Mouse (Mus musculus) heart, embryonic 14.5 days (tissue): Measurements from ENCODE around the gene Tpra1. TPM values are rescaled to one million over a fixed set of nuclear protein-coding genes. Genes with fewer than 3 reads are reported as not detected.

Experiments
- ATAC-seq: fragments of 200-750 bp; cut with Nextera tagmentation; 2 replicates; pipeline ENCODE4 v1.8.0; 2017; ENCODE audit warnings: low read depth, moderate TSS enrichment; ENCODE audit not compliant: insufficient number of reproducible peaks, insufficient read depth, low FRiP score
- H3K27ac ChIP-seq, 2 experiments: fragments of 200-500 bp in 1 of 2; fragments of 300-500 bp in 1 of 2; sonication (generic) in 1 of 2; replicated peaks in 1 of 2; 2 replicates each; pipeline ENCODE4 v1.5.1; 2012 to 2014; ENCODE audit warnings: low read depth in 2 of 2, low read length in 2 of 2, control low read depth in 1 of 2, mild to moderate bottlenecking in 1 of 2, mixed read lengths in 1 of 2; ENCODE audit not compliant: control insufficient read depth in 1 of 2, insufficient read depth in 1 of 2
- H3K27me3 ChIP-seq: fragments of 300-500 bp; sonication (generic); 2 replicates; pipeline ENCODE4 v1.6.1; 2014; ENCODE audit warnings: mild to moderate bottlenecking, low read length, control low read depth; ENCODE audit not compliant: control insufficient read depth, insufficient read depth
- H3K36me3 ChIP-seq: fragments of 300-500 bp; sonication (generic); 2 replicates; pipeline ENCODE4 v1.6.1; 2014; ENCODE audit warnings: mild to moderate bottlenecking, control low read depth, low read length, mixed read lengths; ENCODE audit not compliant: control insufficient read depth, insufficient read depth
- H3K4me1 ChIP-seq, 2 experiments: fragments of 200-500 bp in 1 of 2; fragments of 300-500 bp in 1 of 2; sonication (generic) in 1 of 2; 2 replicates each; pipeline ENCODE4 v1.6.1; 2012 to 2014; ENCODE audit warnings: low read length in 2 of 2, control low read depth in 1 of 2, mixed read lengths in 1 of 2; ENCODE audit not compliant: control insufficient read depth in 2 of 2, insufficient read depth in 2 of 2
- H3K4me2 ChIP-seq: fragments of 300-500 bp; sonication (generic); 2 replicates; pipeline ENCODE4 v1.6.1; 2014; ENCODE audit warnings: mild to moderate bottlenecking, low read length
- H3K4me3 ChIP-seq, 2 experiments: fragments of 200-500 bp in 1 of 2; fragments of 300-500 bp in 1 of 2; sonication (generic) in 1 of 2; 2 replicates each; pipeline ENCODE4 v1.5.1; 2012 to 2014; ENCODE audit warnings: low read length in 2 of 2, mild to moderate bottlenecking in 2 of 2, control low read depth in 1 of 2, low read depth in 1 of 2, moderate library complexity in 1 of 2; ENCODE audit not compliant: control insufficient read depth in 1 of 2, insufficient read depth in 1 of 2
- H3K9ac ChIP-seq: fragments of 300-500 bp; sonication (generic); 2 replicates; pipeline ENCODE4 v1.6.1; 2014; ENCODE audit warnings: mild to moderate bottlenecking, low read length
- H3K9me3 ChIP-seq: fragments of 300-500 bp; sonication (generic); 2 replicates; pipeline ENCODE4 v1.6.1; 2016; ENCODE audit warnings: low read length, control low read depth; ENCODE audit not compliant: control insufficient read depth
- WGBS: fragments of 180-500 bp; shearing (Covaris S2); extraction: QIAGEN DNeasy Blood & Tissue Kit; methylation state at CpG from one replicate; pipeline ENCODE4 v1.1.7; 2014; 5-methylcytosine and 5-hydroxymethylcytosine counted together
- polyA plus RNA-seq: library from polyadenylated mRNA; unstranded; fragments of >200 nt; fragmentation: Nextera tagmentation; extraction: Ambion mirVana; gene quantifications from 2 replicates; pipeline ENCODE4 v1.2.1, GENCODE M21; 2014

Tpra1 gene
- polyA plus RNA-seq, 1 experiment from 2014 or later, result 39.5 TPM

DNA sequence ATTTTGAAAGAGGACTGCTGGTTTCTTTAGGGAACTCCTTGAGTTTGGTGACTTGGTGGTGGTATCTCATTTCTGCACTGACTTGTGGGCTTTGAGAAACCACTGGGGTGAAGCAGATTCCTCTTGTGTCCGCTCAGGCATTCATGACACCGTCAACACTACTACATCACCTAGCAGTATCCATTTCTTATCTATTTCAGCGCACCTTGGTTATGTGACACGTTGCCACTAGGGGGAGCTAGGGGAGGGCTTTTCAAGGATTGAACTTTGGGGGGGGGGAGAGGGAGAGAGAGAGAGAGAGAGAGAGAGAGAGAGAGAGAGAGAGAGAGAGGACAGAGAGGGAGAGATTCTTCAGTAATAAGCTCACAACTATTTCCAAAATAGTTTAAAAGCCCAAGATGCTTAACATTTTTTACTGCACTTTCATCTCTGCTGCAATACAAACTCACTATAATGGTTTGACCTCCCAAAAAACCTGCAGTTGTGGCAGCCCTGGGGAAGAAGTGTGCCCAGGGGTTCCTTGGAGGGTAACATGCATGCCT lies 33.8 kb downstream of the Tpra1 start:
- Histone ChIP-seq H3K36me3 (no peaks in the 10 kb centered on the region), H3K9me3 (no peaks in the 10 kb centered on the region), H3K4me2 (no peak overlapping the region), H3K27me3 (no peaks in the 10 kb centered on the region), H3K9ac (no peak overlapping the region), H3K4me1 (peaks cover 41 to 51% of the 10 kb centered on the region in 2 experiments), H3K4me3 (no peak overlapping the region), H3K27ac (no peak overlapping the region)
- 10% methylated on average over 4 of the region's 4 CpGs for WGBS
- no peak for ATAC-seq

DNA sequence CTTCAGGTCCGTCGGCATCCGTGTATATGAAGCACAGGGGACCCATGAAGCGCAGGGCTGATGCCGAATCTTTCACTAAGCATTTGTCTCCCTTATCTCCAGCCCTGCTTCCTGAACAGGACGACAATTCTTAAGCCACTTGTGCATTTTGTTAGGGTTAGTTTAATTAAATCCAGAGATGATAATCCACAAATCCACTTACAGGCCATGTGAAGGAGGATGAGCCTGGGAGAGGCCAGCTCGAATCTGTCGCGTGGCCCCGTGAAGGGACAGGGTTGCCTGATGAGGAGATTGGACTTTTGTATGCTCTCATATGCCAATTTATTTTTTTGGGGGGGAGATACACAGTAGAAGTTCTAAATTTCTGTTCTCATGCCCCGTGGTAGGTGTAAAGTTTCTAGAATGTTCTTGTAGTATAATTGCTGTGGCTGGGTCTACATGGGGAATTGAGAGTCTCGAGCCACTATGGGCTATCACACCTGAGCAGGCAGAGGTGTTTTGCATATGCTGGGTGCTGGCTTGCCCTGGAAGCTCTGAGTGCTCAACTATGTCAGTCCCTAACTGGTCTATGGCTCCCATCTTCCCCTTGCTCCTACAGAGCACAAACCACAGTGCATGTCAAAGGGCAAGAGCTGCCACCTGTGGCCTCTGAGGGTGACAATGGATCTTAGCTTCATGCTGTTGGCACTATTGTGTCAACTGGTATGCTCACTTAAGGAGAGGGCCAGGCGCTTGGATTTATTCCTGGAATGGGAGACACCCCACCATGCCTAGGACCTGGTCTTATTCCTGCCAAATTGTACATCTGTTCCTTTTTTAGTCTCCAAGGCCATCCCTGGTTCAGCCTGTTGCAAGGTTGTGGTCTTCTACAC lies 34.5 kb downstream of the Tpra1 start:
- 56% methylated on average over 13 of the region's 13 CpGs for WGBS
- ATAC-seq, result no peak
- peaks cover 48 to 59% of the 10 kb centered on the region in 2 experiments for H3K4me1 ChIP-seq
- H3K9me3 ChIP-seq, result no peaks in the 10 kb centered on the region
- H3K27me3 ChIP-seq, result no peaks in the 10 kb centered on the region
- H3K4me2 ChIP-seq, result no peak overlapping the region
- H3K27ac ChIP-seq, result no peak overlapping the region
- no peak overlapping the region for H3K4me3 ChIP-seq
- no peaks in the 10 kb centered on the region for H3K36me3 ChIP-seq
- no peak overlapping the region for H3K9ac ChIP-seq

DNA sequence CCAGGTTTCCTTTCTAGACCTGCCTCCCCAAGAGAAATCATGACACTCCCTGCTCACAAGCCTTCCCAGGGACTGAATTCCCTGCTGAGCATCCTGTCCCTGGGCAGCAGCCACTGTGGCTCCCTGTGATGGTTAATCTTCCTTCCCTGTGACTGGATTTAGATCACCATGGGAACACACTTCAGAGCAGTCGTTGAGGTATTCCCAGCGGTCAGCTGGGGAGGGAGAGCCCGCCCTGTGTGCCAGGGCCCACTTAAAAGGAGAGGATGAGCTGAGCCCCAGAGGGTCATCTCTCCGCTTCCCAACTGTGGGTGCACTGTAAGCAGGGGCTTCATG lies 35.1 kb downstream of the Tpra1 start:
- Histone ChIP-seq H3K4me1 (peaks cover 52 to 64% of the 10 kb centered on the region in 2 experiments), H3K27ac (no peak overlapping the region), H3K27me3 (no peaks in the 10 kb centered on the region), H3K9ac (no peak overlapping the region), H3K9me3 (no peaks in the 10 kb centered on the region), H3K4me2 (no peak overlapping the region), H3K36me3 (no peaks in the 10 kb centered on the region), H3K4me3 (no peak overlapping the region)
- ATAC-seq, result no peak
- 38% methylated on average over 4 of the region's 4 CpGs for WGBS

DNA sequence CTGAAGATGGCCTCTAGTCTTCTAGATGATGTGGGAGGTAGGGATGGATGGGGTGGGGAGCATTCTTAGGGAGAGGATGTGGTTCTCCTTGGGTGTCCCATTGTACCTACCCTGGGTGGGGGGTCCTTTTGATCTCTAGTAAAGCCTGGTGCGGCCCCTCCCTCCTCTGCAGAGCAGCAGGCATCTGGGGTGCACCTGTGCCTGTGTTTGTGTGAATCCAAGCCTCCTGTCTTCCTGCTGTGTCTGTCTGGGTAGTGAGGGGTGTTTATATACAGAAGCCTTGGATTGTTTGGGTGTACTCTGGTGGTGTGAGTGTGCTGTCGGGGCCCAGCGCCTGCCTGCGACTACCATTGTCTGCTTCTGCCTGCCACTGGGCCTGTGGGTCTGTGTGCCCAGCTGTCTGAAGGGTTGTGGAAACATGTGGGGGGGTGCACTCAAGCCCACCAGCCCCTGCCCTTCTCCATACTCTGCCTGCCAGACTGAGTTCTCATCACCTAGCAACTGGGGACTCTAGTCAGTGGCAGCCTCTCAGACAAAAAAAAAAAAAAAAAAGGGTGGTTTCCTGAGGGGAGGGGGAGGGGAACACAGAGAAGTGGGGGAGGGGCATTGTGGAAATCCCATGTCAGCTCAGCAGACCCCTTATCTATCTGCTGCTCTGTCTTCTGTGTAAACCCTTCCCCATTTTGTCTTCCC lies 36.1 kb downstream of the Tpra1 start:
- Histone ChIP-seq H3K4me2 (no peak overlapping the region), H3K4me3 (no peak overlapping the region), H3K27ac (peak overlapping the region; percentile 86 to 94), H3K9me3 (no peaks in the 10 kb centered on the region), H3K36me3 (no peaks in the 10 kb centered on the region), H3K9ac (peak overlapping the region; percentile 16; the same call in 1 of the 2 replicates), H3K27me3 (no peaks in the 10 kb centered on the region), H3K4me1 (peaks cover 58 to 68% of the 10 kb centered on the region in 2 experiments)
- no peak for ATAC-seq
- WGBS, result 64% methylated on average over 4 of the region's 4 CpGs

DNA sequence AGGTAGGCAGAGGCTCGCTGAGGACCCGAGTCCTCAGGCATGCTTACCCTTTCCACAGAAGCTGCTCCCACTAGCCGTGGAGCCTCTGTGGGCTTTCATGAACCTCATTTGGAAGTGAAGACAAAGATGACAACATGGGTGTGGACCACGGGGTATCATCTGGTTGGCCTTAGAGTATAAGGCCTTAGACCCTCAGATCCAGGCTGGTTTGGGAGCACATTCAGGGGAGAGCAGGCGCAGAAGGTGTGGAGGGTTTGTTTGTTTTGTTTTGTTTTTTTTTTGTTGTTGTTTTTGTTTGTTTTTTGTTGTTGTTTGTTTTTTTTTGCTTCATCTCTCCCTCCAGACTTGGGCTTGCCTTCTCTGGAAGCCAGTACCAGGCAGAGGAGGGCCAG lies 36.6 kb downstream of the Tpra1 start:
- Histone ChIP-seq H3K4me1 (peaks cover 58 to 68% of the 10 kb centered on the region in 2 experiments), H3K27me3 (no peaks in the 10 kb centered on the region), H3K4me2 (peak overlapping the region; percentile 44; the same call in 1 of the 2 replicates), H3K4me3 (no peak overlapping the region), H3K27ac (peak overlapping the region; percentile 86 to 94), H3K36me3 (no peaks in the 10 kb centered on the region), H3K9ac (no peak overlapping the region), H3K9me3 (no peaks in the 10 kb centered on the region)
- ATAC-seq, result no peak
- WGBS, result 54% methylated on average over 5 of the region's 5 CpGs

DNA sequence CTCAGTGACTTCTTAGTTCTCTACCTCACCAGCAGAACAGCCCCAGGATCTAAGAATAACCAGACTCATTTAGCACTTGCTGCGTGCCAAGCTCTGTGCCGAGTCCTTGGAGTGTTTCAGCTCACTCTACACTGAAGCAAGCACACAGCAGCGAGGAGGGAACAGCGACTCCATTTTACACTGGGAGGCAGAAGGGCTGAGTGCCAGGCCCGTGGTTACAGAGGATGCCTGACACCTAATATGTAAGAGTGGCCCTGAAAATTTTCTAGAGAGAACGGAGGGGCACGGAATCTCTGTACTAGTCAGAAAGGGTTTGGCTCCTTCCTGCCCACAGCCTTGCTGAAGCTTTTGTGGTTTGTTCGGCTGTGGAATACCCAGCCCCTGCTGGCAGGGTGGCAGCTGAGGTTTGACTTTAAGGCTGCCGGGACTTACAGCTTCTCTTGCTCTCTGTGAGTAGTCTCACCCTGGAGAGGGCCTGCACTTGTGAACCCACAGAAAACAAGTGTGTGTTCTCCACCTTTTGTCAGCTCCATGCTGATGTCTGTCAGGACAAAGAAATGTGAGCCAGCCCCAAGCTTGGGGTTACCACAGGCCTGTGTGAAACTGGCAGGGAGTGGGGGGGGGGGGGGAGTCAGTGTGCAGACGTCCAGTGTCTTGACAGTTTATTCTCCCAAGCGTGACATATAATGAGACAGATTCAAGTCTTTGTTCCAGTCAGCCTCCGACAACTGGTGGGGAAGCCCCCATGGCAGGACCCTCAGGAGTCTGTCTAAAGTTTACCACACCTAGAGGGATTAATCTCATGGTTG lies 37.4 kb downstream of the Tpra1 start:
- Histone ChIP-seq H3K36me3 (no peaks in the 10 kb centered on the region), H3K27ac (peak overlapping the region; percentile 86 to 94), H3K4me1 (peaks cover 53 to 62% of the 10 kb centered on the region in 2 experiments), H3K4me3 (peak overlapping the region; percentile 1 to 14; a peak in 1 of 4 replicates), H3K9ac (peak overlapping the region; percentile 62), H3K27me3 (no peaks in the 10 kb centered on the region), H3K9me3 (no peaks in the 10 kb centered on the region), H3K4me2 (peak overlapping the region; percentile 44)
- 34% methylated on average over 12 of the region's 12 CpGs for WGBS
- no peak for ATAC-seq
